Mouse (Mus musculus) erythroid progenitor cell, adult 5-6 weeks (primary cell): ENCODE results near the gene Sphk2. TPM values are rescaled to one million over a fixed set of nuclear protein-coding genes. Genes with fewer than 3 reads are reported as not detected.
A peak's percentile ranks its signal among the peaks of the same experiment; 100 is the strongest.

ENCODE experiments used
- ATAC-seq: replicated peaks from 2 replicates; pipeline ENCODE4 v1.8.0; 2016; ENCODE audit warnings: moderate number of reproducible peaks, mild to moderate bottlenecking, moderate TSS enrichment, inconsistent platforms; ENCODE audit not compliant: poor library complexity, low FRiP score, severe bottlenecking
- total RNA-seq, 2 experiments: library from RNA; stranded (forward) in 1 of 2; stranded (reverse) in 1 of 2; fragments of 150-400 nt in 1 of 2; fragments of 186-747, 209-891 nt in 1 of 2; gene quantifications; 2 replicates each; pipeline versions ENCODE4 v1.2.3 to v1.2.4; 2015 to 2017; ENCODE audit warnings: low replicate concordance in 2 of 2

The Sphk2 gene
- total RNA-seq (2015; ENCODE audit: low replicate concordance), result 9.6 and 12.6 TPM in 2 replicates
- total RNA-seq (2017; ENCODE audit: low replicate concordance), result 4.8 and 9.4 TPM in 2 replicates

- peak; percentile 66 for ATAC-seq
Observed at GRCm38 (mm10) chr7:45717918-45718297, at the start of gene Sphk2. TSS of gene Sphk2 (minus strand) at chr7:45718002.

GRCm38 (mm10) chr7:45767500-45767899 lies 49.7 kb upstream of the Sphk2 start:
- no peak for ATAC-seq

- ATAC-seq, result no peak
Observed at GRCm38 (mm10) chr7:45766764-45767163, 49.0 kb upstream of the Sphk2 start.

- no peak; the same call in 1 of the 2 replicates for ATAC-seq
Observed at GRCm38 (mm10) chr7:45765995-45766394, 48.2 kb upstream of the Sphk2 start.

- no peak for ATAC-seq
Observed at GRCm38 (mm10) chr7:45760151-45760550, 42.3 kb upstream of the Sphk2 start.

GRCm38 (mm10) chr7:45759400-45759799 lies 41.6 kb upstream of the Sphk2 start:
- ATAC-seq, result no peak

GRCm38 (mm10) chr7:45755703-45756102 lies 37.9 kb upstream of the Sphk2 start:
- ATAC-seq, result no peak

- no peak for ATAC-seq
Observed at GRCm38 (mm10) chr7:45750162-45750561, 32.4 kb upstream of the Sphk2 start.

- ATAC-seq, result no peak
Observed at GRCm38 (mm10) chr7:45749401-45749800, 31.6 kb upstream of the Sphk2 start.

- ATAC-seq, result no peak
Observed at GRCm38 (mm10) chr7:45748110-45748509, 30.3 kb upstream of the Sphk2 start.

GRCm38 (mm10) chr7:45747450-45747849 lies 29.6 kb upstream of the Sphk2 start:
- ATAC-seq, result no peak

- no peak for ATAC-seq
Observed at GRCm38 (mm10) chr7:45746518-45746917, 28.7 kb upstream of the Sphk2 start.

- ATAC-seq, result no peak
Observed at GRCm38 (mm10) chr7:45744387-45744786, 26.6 kb upstream of the Sphk2 start.

GRCm38 (mm10) chr7:45742338-45742737 lies 24.5 kb upstream of the Sphk2 start:
- ATAC-seq, result no peak

GRCm38 (mm10) chr7:45741777-45742176 lies 24.0 kb upstream of the Sphk2 start:
- ATAC-seq, result no peak

- no peak for ATAC-seq
Observed at GRCm38 (mm10) chr7:45741308-45741707, 23.5 kb upstream of the Sphk2 start.

- no peak for ATAC-seq
Observed at GRCm38 (mm10) chr7:45739820-45740219, 22.0 kb upstream of the Sphk2 start.

GRCm38 (mm10) chr7:45739162-45739763 lies 21.5 kb upstream of the Sphk2 start:
- peak; percentile 88 for ATAC-seq

- ATAC-seq, result no peak
Observed at GRCm38 (mm10) chr7:45733477-45733876, 15.7 kb upstream of the Sphk2 start.

- peak; percentile 48; the same call in 1 of the 2 replicates for ATAC-seq
Observed at GRCm38 (mm10) chr7:45730727-45731431, 13.1 kb upstream of the Sphk2 start.

- no peak for ATAC-seq
Observed at GRCm38 (mm10) chr7:45727625-45728024, 9.8 kb upstream of the Sphk2 start.
